Mouse (Mus musculus) E14TG2a.4 (cell line): Measurements from ENCODE around the gene Prm1.

Source experiments
- H3K27me3 ChIP-seq: 2 replicates; pipeline ENCODE4 v1.6.1; 2014; ENCODE audit warnings: low read length, control low read depth; ENCODE audit not compliant: insufficient read depth
- H3K36me3 ChIP-seq: 2 replicates; pipeline ENCODE4 v1.6.1; 2014; ENCODE audit warnings: low read length, control low read depth; ENCODE audit not compliant: insufficient read depth
- H3K4me1 ChIP-seq: replicated peaks from 2 replicates; pipeline ENCODE4 v1.6.1; 2014; ENCODE audit warnings: low read depth, low read length, control low read depth
- H3K4me3 ChIP-seq: replicated peaks from 2 replicates; pipeline ENCODE4 v1.5.1; 2014; ENCODE audit warnings: mild to moderate bottlenecking, low read length
- H3K9me3 ChIP-seq: 2 replicates; pipeline ENCODE4 v1.6.1; 2014; ENCODE audit warnings: low read length, control low read depth
- CTCF ChIP-seq: conservative IDR thresholded peaks from 2 replicates; pipeline ENCODE4 v1.5.1; 2014; ENCODE audit warnings: low read length
- NANOG ChIP-seq: IDR thresholded peaks from 2 replicates; pipeline ENCODE4 v1.6.1; 2014; ENCODE audit warnings: borderline replicate concordance, low read length, mixed read lengths
- POU5F1 ChIP-seq: IDR thresholded peaks from 2 replicates; pipeline ENCODE4 v1.6.1; 2014; ENCODE audit warnings: low read length, borderline replicate concordance

Prm1 gene

DNA sequence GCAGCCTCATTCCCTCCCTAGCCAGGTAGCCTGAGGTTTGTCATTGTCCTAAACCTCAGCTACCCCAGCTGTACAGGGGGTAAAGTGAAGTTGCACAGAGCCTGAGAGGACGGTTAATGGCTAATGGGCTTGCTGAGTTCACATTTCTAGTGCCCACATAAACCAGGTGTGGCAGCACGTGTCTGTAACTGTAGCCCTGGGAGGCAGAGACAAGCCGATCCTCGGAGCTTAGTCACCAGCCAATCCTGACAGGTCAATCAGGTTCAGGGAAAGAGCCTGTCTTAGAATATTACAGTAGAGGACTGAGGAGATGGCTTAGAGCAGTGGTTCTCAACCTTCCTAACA is 22.8 kb upstream of the Prm1 start:
- no peak for TF ChIP-seq NANOG
- no peak for TF ChIP-seq CTCF
- no peak for TF ChIP-seq POU5F1

DNA sequence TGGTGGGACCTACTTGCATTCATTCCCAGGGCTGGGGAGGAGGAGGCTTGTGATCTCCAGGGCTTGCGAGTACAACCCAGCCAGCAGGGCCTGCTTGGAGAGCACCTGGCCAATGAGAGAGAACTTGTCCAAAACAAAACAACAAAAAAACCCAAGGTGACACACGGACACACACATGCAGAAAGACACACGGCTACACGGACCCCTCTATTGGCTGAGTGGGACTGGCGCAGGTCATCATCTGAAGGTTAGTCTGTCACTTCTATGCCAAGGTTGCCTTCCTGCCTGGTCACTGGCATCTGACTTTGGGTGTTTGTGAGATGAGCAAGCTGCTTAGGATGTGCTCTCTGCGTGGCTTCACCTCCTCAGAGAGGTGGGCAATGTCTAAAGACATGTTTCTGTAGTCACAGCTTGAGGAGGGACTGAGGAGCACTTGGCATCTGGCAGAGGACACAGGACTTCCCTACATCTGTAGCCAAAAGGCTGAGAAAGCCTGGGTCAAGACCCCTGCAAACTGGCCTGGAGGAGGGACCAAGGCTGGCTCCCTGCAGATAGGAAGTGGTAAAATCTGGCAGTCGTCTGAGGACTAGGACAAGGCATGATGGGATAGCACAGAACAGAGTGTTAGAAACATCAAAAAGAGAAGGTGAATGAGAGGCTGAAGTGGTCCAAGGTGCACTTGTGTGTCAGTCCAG is 22.3 kb upstream of the Prm1 start:
- no peak for TF ChIP-seq NANOG
- no peak for TF ChIP-seq POU5F1
- no peak for TF ChIP-seq CTCF
- H3K4me1 ChIP-seq: peaks cover 8% of the 10 kb centered on the region
- H3K4me3 ChIP-seq: no peak overlapping the region
- H3K9me3 ChIP-seq: peaks cover 5% of the 10 kb centered on the region
- H3K27me3 ChIP-seq: peaks cover 11% of the 10 kb centered on the region; the same call in 1 of the 2 replicates
- no peaks in the 10 kb centered on the region for H3K36me3 ChIP-seq

More for the DNA sequence above, 22.8 kb upstream of the Prm1 start:
- H3K27me3 ChIP-seq: peaks cover 11% of the 10 kb centered on the region; the same call in 1 of the 2 replicates
- no peaks in the 10 kb centered on the region for H3K36me3 ChIP-seq
- H3K4me3 ChIP-seq: no peak overlapping the region
- peaks cover 2% of the 10 kb centered on the region for H3K9me3 ChIP-seq
- H3K4me1 ChIP-seq: peaks cover 12% of the 10 kb centered on the region

DNA sequence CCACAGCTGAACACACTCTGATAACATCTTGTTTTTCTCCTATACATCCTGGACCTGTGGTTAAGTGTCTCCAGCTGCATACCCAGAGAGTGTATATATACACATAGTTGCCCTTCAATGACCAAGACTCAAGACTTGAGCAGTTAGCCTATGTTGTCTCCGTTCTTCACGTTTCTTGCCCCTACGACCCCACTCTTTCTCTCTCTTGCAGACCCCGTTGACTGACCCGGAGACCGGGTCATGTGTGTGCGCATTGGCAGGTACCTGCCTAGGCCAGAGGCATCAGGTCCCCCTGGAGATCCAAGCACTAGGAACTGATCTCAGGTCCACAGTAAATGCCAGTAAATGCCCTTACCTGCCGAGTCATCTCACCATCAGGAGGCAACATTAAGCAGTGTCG is 21.6 kb upstream of the Prm1 start:
- H3K4me3 ChIP-seq: no peak overlapping the region
- peaks cover 11% of the 10 kb centered on the region; the same call in 1 of the 2 replicates for H3K27me3 ChIP-seq
- peaks cover 5% of the 10 kb centered on the region for H3K9me3 ChIP-seq
- no peaks in the 10 kb centered on the region for H3K36me3 ChIP-seq
- peaks cover 2% of the 10 kb centered on the region; the same call in 1 of the 2 replicates for H3K4me1 ChIP-seq
- no peak for TF ChIP-seq CTCF
- no peak for TF ChIP-seq NANOG
- TF ChIP-seq POU5F1: no peak

DNA sequence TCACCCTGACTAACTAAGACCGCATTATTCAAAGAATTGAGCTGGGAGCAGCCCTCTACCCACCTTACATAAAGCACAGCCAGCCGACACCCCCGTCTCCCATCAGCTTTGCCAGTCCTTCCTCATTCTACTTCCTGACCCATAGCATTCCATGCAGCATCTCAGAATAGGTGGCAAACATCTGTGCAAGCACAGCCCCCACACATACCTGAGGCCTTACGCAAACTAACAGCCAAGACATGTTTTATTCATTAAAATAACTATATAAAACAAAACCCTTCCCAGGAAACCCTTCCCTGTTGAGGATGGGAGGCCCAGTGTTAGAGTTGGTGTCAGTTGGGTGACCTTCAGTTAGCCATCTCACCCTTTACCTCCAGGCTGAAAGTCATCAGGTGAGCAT is 20.2 kb upstream of the Prm1 start:
- H3K9me3 ChIP-seq: peaks cover 5% of the 10 kb centered on the region
- no peak for TF ChIP-seq NANOG
- TF ChIP-seq POU5F1: no peak
- no peak for TF ChIP-seq CTCF

DNA sequence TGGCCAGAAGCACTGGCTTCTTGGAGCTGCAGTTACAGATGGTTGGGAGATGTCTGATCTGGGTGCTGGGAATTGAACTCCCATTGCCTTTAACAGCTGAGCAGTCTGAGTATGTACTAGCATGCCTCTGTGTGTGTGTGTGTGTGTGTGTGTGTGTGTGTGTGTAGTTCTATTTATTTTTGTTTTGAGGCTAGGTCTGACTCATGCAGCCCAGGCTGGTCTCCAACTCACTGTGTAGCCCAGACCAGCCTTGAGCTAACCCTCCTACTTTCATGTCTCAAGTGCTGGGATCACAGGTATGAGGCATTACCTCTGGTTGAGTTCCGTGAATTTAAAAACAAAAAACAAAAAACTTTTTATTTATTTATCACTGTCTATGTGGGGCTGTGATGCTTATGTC is 18.9 kb upstream of the Prm1 start:
- peaks cover 5% of the 10 kb centered on the region for H3K9me3 ChIP-seq
- no peaks in the 10 kb centered on the region for H3K36me3 ChIP-seq
- peaks cover 16% of the 10 kb centered on the region; the same call in 1 of the 2 replicates for H3K27me3 ChIP-seq
- H3K4me1 ChIP-seq: no peaks in the 10 kb centered on the region
- no peak overlapping the region for H3K4me3 ChIP-seq
- no peak for TF ChIP-seq POU5F1
- no peak for TF ChIP-seq CTCF
- no peak for TF ChIP-seq NANOG

More for the DNA sequence above, 20.2 kb upstream of the Prm1 start:
- H3K36me3 ChIP-seq: no peaks in the 10 kb centered on the region
- H3K4me3 ChIP-seq: no peak overlapping the region
- peaks cover 12% of the 10 kb centered on the region; the same call in 1 of the 2 replicates for H3K27me3 ChIP-seq
- H3K4me1 ChIP-seq: no peaks in the 10 kb centered on the region

DNA sequence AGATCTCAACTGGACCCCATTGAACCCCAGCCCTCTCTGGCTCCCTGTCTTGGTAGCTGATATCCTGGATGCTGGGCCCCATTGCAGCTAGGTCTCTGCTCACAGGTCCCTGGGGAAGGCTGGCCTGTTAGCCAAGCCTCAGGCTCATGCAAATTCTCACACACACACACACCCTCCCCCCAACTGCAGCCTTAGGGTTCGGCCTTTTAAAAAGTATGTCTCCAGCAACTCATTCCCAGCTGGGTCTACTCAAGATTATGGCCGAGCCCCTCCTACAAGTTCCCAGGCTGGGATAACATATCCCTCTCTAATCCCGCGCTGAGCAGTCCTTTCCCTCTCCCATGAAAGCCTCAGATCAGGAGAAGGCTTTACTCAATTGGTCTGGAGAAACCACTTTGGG is 15.7 kb upstream of the Prm1 start:
- H3K27me3 ChIP-seq: peaks cover 20% of the 10 kb centered on the region
- H3K36me3 ChIP-seq: no peaks in the 10 kb centered on the region
- H3K4me3 ChIP-seq: no peak overlapping the region
- peaks cover 5% of the 10 kb centered on the region for H3K9me3 ChIP-seq
- TF ChIP-seq CTCF: no peak
- TF ChIP-seq NANOG: no peak
- TF ChIP-seq POU5F1: no peak
- peaks cover 8% of the 10 kb centered on the region; the same call in 1 of the 2 replicates for H3K4me1 ChIP-seq

DNA sequence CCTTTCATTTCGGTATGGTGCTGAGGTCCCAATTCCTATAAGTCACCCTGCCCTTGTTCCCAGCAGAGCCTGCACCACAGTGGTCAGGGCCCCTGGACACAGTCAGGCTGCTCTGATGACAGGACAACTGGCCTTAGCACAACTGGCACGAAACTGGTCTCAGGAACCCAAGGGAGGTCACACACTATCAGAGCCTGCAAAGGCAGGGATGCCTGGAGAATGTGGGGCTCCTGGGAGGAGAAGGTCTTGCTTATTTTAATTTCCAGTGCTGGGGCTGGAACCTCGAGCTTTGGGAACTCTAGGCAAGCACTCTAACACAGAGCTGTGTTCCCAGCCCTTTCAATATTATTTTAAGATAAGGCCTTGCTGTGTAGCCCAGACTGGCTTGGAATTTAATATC is 14.3 kb upstream of the Prm1 start:
- no peak overlapping the region for H3K4me3 ChIP-seq
- TF ChIP-seq CTCF: no peak
- TF ChIP-seq NANOG: no peak
- TF ChIP-seq POU5F1: no peak
- peaks cover 23% of the 10 kb centered on the region for H3K27me3 ChIP-seq
- H3K36me3 ChIP-seq: no peaks in the 10 kb centered on the region
- peaks cover 13% of the 10 kb centered on the region for H3K4me1 ChIP-seq
- peaks cover 5% of the 10 kb centered on the region for H3K9me3 ChIP-seq

DNA sequence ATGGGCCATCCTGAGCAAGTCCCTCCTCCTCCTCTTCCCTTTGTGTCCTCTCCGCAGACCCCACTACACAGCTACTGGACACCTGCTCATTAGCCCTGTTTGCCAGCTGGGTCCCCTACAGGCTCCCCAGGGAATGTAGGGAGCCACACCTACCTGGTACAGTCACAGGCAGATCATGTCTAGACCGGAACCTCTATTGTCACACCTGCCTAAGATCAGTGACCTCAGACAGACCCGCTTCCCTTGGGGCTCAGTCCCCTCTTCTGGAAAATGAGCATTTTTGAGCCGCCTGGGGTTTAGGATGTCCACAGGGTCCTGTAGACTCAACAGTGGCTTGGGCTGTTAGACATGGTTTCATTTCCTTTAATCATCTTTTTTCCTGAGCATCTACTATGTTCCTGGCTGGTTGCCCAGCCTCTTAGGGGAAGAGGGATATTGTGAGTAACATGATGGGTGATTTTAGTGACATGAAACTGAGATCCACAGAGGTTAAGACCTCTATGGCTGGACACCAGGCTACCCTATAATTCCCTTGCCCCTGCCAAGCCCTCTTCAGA is 13.0 kb upstream of the Prm1 start:
- H3K4me1 ChIP-seq: peaks cover 22% of the 10 kb centered on the region
- TF ChIP-seq NANOG: no peak
- TF ChIP-seq POU5F1: no peak
- TF ChIP-seq CTCF: no peak
- peaks cover 23% of the 10 kb centered on the region for H3K27me3 ChIP-seq
- peaks cover 5% of the 10 kb centered on the region for H3K9me3 ChIP-seq
- H3K4me3 ChIP-seq: no peak overlapping the region
- no peaks in the 10 kb centered on the region for H3K36me3 ChIP-seq
